Mouse (Mus musculus): ENCODE measurements around the gene Tgm5. TPM values are rescaled to one million over a fixed set of nuclear protein-coding genes. Genes with fewer than 3 reads are reported as not detected.
"Not testable (repeated sequence)": the region's sequence is repeated elsewhere in the genome, so short reads cannot be mapped to it uniquely, and the experiment has no call there.

Gene Tgm5
- not detected in 2 replicates for total RNA-seq (2014; fragmentation: Nextera tagmentation)
- 0.11 TPM in 1 of 2 replicates, not detected in the other for total RNA-seq (2017)
- polyA plus RNA-seq (2012) = not detected in 2 replicates

- Histone ChIP-seq H3K36me3 (replicated peaks) (no peaks in the 10 kb centered on the region), H3K4me1 (ENCODE audit: insufficient read depth, low read depth, low read length) (peaks cover 4% of the 10 kb centered on the region; the same call in 1 of the 2 replicates), H3K9me3 (replicated peaks) (no peaks in the 10 kb centered on the region), H3K27me3 (ENCODE audit: insufficient read depth, low read length) (peaks cover 30% of the 10 kb centered on the region), H3K4me3 (ENCODE audit: low read depth, low read length) (no peak within 1 kb of the TSS)
- DNase-seq (ENCODE audit: low spot score) = no peak
- ATAC-seq (ENCODE audit: extremely low read depth, insufficient number of reproducible peaks, low FRiP score, poor library complexity, severe bottlenecking) = no peak
- no peak for TF ChIP-seq CTCF (IDR thresholded peaks at IDR 0.05; ENCODE audit: low read depth, low read length)
- TF ChIP-seq GATA1 (IDR thresholded peaks at IDR 0.05; ENCODE audit: borderline replicate concordance, low read length) = no peak
- TF ChIP-seq GATA2 (IDR thresholded peaks at IDR 0.05; ENCODE audit: borderline replicate concordance, low read depth, low read length) = no peak
- no peak for TF ChIP-seq TAL1 (conservative IDR thresholded peaks at IDR 0.05; ENCODE audit: low read depth, low read length)
- TF ChIP-seq POLR2AphosphoS5 (IDR thresholded peaks at IDR 0.05; ENCODE audit: insufficient replicate concordance, low read depth, low read length) = no peak
These were observed at the start of gene Tgm5 for GRCm38 (mm10) chr2:121085480-121086185. TSS of gene Tgm5 (minus strand) at chr2:121085841.

- peaks cover 4% of the 10 kb centered on the region; the same call in 1 of the 2 replicates for H3K27me3 ChIP-seq (ENCODE audit: insufficient read depth, low read length)
- peaks cover 8% of the 10 kb centered on the region for H3K4me1 ChIP-seq (ENCODE audit: insufficient read depth, low read depth, low read length)
- TF ChIP-seq TAL1 (conservative IDR thresholded peaks at IDR 0.05; ENCODE audit: low read depth, low read length) = no peak
- no peak for TF ChIP-seq GATA2 (IDR thresholded peaks at IDR 0.05; ENCODE audit: borderline replicate concordance, low read depth, low read length)
- no peak for TF ChIP-seq CTCF (IDR thresholded peaks at IDR 0.05; ENCODE audit: low read depth, low read length)
- TF ChIP-seq GATA1 (IDR thresholded peaks at IDR 0.05; ENCODE audit: borderline replicate concordance, low read length) = no peak
- TF ChIP-seq POLR2AphosphoS5 (IDR thresholded peaks at IDR 0.05; ENCODE audit: insufficient replicate concordance, low read depth, low read length) = no peak
- peaks cover 11% of the 10 kb centered on the region for H3K36me3 ChIP-seq (replicated peaks)
- DNase-seq (ENCODE audit: low spot score) (no peak), ATAC-seq (ENCODE audit: extremely low read depth, insufficient number of reproducible peaks, low FRiP score, poor library complexity, severe bottlenecking) (no peak)
- no peak overlapping the region for H3K4me3 ChIP-seq (ENCODE audit: low read depth, low read length)
- no peaks in the 10 kb centered on the region for H3K9me3 ChIP-seq (replicated peaks)
These were observed 47.2 kb upstream of the Tgm5 start for GRCm38 (mm10) chr2:121132822-121133221.

- H3K4me3 ChIP-seq (ENCODE audit: low read depth, low read length) = no peak overlapping the region
- no peaks in the 10 kb centered on the region for H3K4me1 ChIP-seq (ENCODE audit: insufficient read depth, low read depth, low read length)
- TF ChIP-seq GATA1 (IDR thresholded peaks at IDR 0.05; ENCODE audit: borderline replicate concordance, low read length) (no peak), GATA2 (IDR thresholded peaks at IDR 0.05; ENCODE audit: borderline replicate concordance, low read depth, low read length) (no peak), CTCF (IDR thresholded peaks at IDR 0.05; ENCODE audit: low read depth, low read length) (no peak), POLR2AphosphoS5 (IDR thresholded peaks at IDR 0.05; ENCODE audit: insufficient replicate concordance, low read depth, low read length) (no peak), TAL1 (conservative IDR thresholded peaks at IDR 0.05; ENCODE audit: low read depth, low read length) (no peak)
- DNase-seq (ENCODE audit: low spot score) (no peak), ATAC-seq (ENCODE audit: extremely low read depth, insufficient number of reproducible peaks, low FRiP score, poor library complexity, severe bottlenecking) (no peak)
- H3K9me3 ChIP-seq (replicated peaks) = no peaks in the 10 kb centered on the region
- H3K27me3 ChIP-seq (ENCODE audit: insufficient read depth, low read length) = peaks cover 21% of the 10 kb centered on the region
- no peaks in the 10 kb centered on the region for H3K36me3 ChIP-seq (replicated peaks)
These were observed 43.4 kb upstream of the Tgm5 start for GRCm38 (mm10) chr2:121128865-121129620.

GRCm38 (mm10) chr2:121127536-121127935, 41.9 kb upstream of the Tgm5 start:
- ATAC-seq (ENCODE audit: extremely low read depth, insufficient number of reproducible peaks, low FRiP score, poor library complexity, severe bottlenecking) (no peak), DNase-seq (ENCODE audit: low spot score) (no peak)
- Histone ChIP-seq H3K4me1 (ENCODE audit: insufficient read depth, low read depth, low read length) (no peaks in the 10 kb centered on the region), H3K9me3 (replicated peaks) (no peaks in the 10 kb centered on the region), H3K36me3 (replicated peaks) (no peaks in the 10 kb centered on the region), H3K4me3 (ENCODE audit: low read depth, low read length) (no peak overlapping the region), H3K27me3 (ENCODE audit: insufficient read depth, low read length) (peaks cover 27% of the 10 kb centered on the region)
- TF ChIP-seq GATA2 (IDR thresholded peaks at IDR 0.05; ENCODE audit: borderline replicate concordance, low read depth, low read length) = no peak
- TF ChIP-seq POLR2AphosphoS5 (IDR thresholded peaks at IDR 0.05; ENCODE audit: insufficient replicate concordance, low read depth, low read length) = no peak
- no peak for TF ChIP-seq GATA1 (IDR thresholded peaks at IDR 0.05; ENCODE audit: borderline replicate concordance, low read length)
- TF ChIP-seq CTCF (IDR thresholded peaks at IDR 0.05; ENCODE audit: low read depth, low read length) = no peak
- TF ChIP-seq TAL1 (conservative IDR thresholded peaks at IDR 0.05; ENCODE audit: low read depth, low read length) = no peak

GRCm38 (mm10) chr2:121126302-121126701, 40.7 kb upstream of the Tgm5 start:
- H3K4me1 ChIP-seq (ENCODE audit: insufficient read depth, low read depth, low read length); DNase-seq (ENCODE audit: low spot score); ATAC-seq (ENCODE audit: extremely low read depth, insufficient number of reproducible peaks, low FRiP score, poor library complexity, severe bottlenecking); H3K4me3 ChIP-seq (ENCODE audit: low read depth, low read length); H3K9me3 ChIP-seq (replicated peaks); H3K36me3 ChIP-seq (replicated peaks): not testable (repeated sequence)
- peaks cover 29% of the 10 kb centered on the region for H3K27me3 ChIP-seq (ENCODE audit: insufficient read depth, low read length)

- ATAC-seq (ENCODE audit: extremely low read depth, insufficient number of reproducible peaks, low FRiP score, poor library complexity, severe bottlenecking) (no peak), DNase-seq (ENCODE audit: low spot score) (no peak)
- TF ChIP-seq GATA1 (IDR thresholded peaks at IDR 0.05; ENCODE audit: borderline replicate concordance, low read length) = no peak
- TF ChIP-seq GATA2 (IDR thresholded peaks at IDR 0.05; ENCODE audit: borderline replicate concordance, low read depth, low read length) = no peak
- Histone ChIP-seq H3K27me3 (ENCODE audit: insufficient read depth, low read length) (peaks cover 38% of the 10 kb centered on the region), H3K9me3 (replicated peaks) (no peaks in the 10 kb centered on the region), H3K36me3 (replicated peaks) (no peaks in the 10 kb centered on the region), H3K4me1 (ENCODE audit: insufficient read depth, low read depth, low read length) (no peaks in the 10 kb centered on the region), H3K4me3 (ENCODE audit: low read depth, low read length) (no peak overlapping the region)
These were observed 33.6 kb upstream of the Tgm5 start for GRCm38 (mm10) chr2:121119260-121119659.

Measured in G1E (cell line).